Mouse (Mus musculus) liver, adult 2 months (tissue): ENCODE results near the gene Nr1h3.

Experiments
- CTCF ChIP-seq: fragments of 200-500 bp; IDR thresholded peaks from 2 replicates; pipeline ENCODE4 v1.5.1; 2011; ENCODE audit warnings: low read depth, low read length, control low read depth
- POLR2A ChIP-seq: fragments of 200-500 bp; IDR thresholded peaks from 2 replicates; pipeline ENCODE4 v1.6.1; 2011; ENCODE audit warnings: low read length, control low read depth; ENCODE audit not compliant: insufficient read depth; ENCODE audit errors: extremely low read depth

- TF ChIP-seq POLR2A: no peak
- TF ChIP-seq CTCF: no peak
These were observed 59.7 kb downstream of the Nr1h3 start for GRCm38 (mm10) chr2:91142920-91143319.
